Mouse (Mus musculus): ENCODE data around the gene Otop3. TPM values are rescaled to one million over a fixed set of nuclear protein-coding genes. Genes with fewer than 3 reads are reported as not detected.

Otop3 gene
- polyA plus RNA-seq, 1 experiment from 2014 or later = 0.21 TPM

DNA sequence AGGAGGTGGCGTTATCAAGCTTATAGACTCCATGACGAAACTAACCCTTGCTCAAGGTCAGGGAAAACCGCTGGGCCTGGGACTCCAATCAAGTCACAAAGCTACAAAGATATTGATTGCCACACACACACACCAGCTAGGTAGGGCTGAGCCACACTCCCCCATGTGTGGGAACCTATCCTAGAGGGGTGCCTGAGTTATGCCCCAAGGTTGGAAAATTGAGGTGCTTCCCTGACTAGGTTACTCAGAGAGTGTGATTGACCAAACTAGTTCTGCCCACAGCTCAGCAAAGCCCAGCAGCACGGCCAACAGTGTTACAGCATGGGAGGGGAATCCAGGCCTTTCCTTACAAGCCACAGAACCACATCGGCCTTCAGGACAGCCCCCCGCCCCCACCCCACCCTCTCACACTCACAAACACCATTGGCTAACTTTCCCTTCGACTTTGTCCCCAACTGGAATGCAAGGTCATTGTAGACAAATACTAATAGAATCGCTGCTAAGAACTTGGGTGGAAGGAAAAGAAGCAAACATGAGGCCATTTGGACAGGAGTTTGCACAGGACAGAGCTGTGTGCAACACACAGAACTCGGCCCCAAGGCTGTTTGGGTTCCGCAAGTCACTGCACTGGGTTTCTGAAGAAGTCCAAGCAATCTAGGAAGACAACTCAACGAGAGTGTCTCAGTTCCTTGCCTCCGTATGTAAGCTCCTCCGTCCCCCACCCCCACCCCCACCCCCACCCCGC is 41.7 kb upstream of the Otop3 start:
- DNase-seq (ENCODE audit: low spot score) (no peak), ATAC-seq (ENCODE audit: low read depth) (no peak)
- Histone ChIP-seq H3K4me2 (ENCODE audit: low read depth, low read length) (no peak overlapping the region), H3K9ac (ENCODE audit: low read depth, low read length) (no peak overlapping the region), H3K36me3 (ENCODE audit: control insufficient read depth, insufficient read depth, low read length) (no peaks in the 10 kb centered on the region), H3K4me3 (ENCODE audit: low read depth, low read length) (no peak overlapping the region), H3K4me1 (ENCODE audit: control insufficient read depth, insufficient read depth, low read length) (peaks cover 3% of the 10 kb centered on the region), H3K9me3 (ENCODE audit: control insufficient read depth, low read length) (no peaks in the 10 kb centered on the region), H3K27me3 (replicated peaks; ENCODE audit: control insufficient read depth, insufficient read depth, low read length) (peaks cover 18% of the 10 kb centered on the region), H3K27ac (replicated peaks; ENCODE audit: low read depth, low read length) (no peak overlapping the region)
- 54% methylated on average over 14 of the region's 14 CpGs for WGBS

DNA sequence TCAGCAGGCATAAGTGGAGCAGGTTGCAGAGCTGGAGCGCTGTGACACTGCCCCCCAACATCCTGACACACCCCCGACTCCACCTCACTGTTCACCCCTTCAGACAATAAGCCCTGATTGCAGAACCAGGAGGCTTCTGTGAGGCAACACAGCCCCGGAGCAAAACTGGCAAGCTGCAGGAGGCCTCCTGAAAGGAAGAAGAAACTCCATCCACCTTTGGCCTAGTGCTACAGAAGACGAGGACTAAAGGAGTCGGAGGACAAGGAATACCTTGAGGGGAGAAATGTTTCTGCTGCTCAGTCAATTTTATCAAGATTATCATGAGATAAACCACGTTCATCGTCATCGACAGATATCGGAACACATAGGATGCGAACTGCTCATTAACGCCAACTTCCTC is 38.6 kb upstream of the Otop3 start:
- H3K27ac ChIP-seq (replicated peaks; ENCODE audit: low read depth, low read length) = no peak overlapping the region
- no peak overlapping the region for H3K9ac ChIP-seq (ENCODE audit: low read depth, low read length)
- no peaks in the 10 kb centered on the region for H3K9me3 ChIP-seq (ENCODE audit: control insufficient read depth, low read length)
- H3K36me3 ChIP-seq (ENCODE audit: control insufficient read depth, insufficient read depth, low read length) = no peaks in the 10 kb centered on the region
- H3K27me3 ChIP-seq (replicated peaks; ENCODE audit: control insufficient read depth, insufficient read depth, low read length) = peaks cover 32% of the 10 kb centered on the region
- DNase-seq (ENCODE audit: low spot score) (no peak), ATAC-seq (ENCODE audit: low read depth) (no peak)
- H3K4me2 ChIP-seq (ENCODE audit: low read depth, low read length) = no peak overlapping the region
- peaks cover 3% of the 10 kb centered on the region for H3K4me1 ChIP-seq (ENCODE audit: control insufficient read depth, insufficient read depth, low read length)
- 85% methylated on average over 11 of the region's 11 CpGs for WGBS
- no peak overlapping the region for H3K4me3 ChIP-seq (ENCODE audit: low read depth, low read length)

DNA sequence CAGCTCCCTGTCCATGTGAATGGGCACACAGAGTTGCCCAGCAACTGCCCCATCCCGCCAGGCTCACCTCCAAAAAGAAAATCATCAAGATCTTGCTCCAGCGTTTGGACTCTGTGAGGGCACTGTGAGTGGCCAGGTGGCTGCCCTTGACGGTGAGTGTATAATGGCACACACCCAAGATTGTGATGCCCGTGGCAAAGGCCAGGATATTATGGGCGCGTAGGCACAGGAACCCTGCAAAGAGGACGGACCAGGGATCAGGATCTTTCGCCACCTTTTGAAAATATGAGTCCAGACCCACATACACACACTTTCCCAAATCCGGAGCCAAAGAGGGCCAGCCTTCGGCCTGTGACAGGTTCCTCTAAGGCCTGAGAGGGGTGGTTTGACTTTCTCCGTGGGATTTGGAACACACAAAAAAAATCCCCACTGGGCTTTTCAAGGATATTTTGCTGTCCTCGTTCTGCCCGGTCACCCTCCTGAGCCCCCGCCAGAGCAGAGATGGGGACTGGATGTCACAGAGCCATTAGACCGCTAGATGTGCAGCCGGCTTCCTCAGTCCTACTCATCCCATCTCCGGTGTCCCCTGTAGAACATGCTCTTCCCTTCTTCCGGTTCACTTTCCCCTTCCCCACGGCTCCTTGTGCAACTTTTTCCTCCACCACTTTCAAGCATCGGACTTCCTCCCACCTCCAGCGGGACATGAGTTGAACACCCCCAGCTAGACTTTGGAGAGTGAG is 37.9 kb upstream of the Otop3 start:
- WGBS = 52% methylated on average over 21 of the region's 21 CpGs
- Histone ChIP-seq H3K27ac (replicated peaks; ENCODE audit: low read depth, low read length) (no peak overlapping the region), H3K27me3 (replicated peaks; ENCODE audit: control insufficient read depth, insufficient read depth, low read length) (peaks cover 32% of the 10 kb centered on the region), H3K36me3 (ENCODE audit: control insufficient read depth, insufficient read depth, low read length) (no peaks in the 10 kb centered on the region), H3K4me1 (ENCODE audit: control insufficient read depth, insufficient read depth, low read length) (peaks cover under 1% of the 10 kb centered on the region), H3K9me3 (ENCODE audit: control insufficient read depth, low read length) (no peaks in the 10 kb centered on the region), H3K4me2 (ENCODE audit: low read depth, low read length) (peak overlapping the region; percentile 84), H3K4me3 (ENCODE audit: low read depth, low read length) (peak overlapping the region; percentile 45), H3K9ac (ENCODE audit: low read depth, low read length) (peak overlapping the region; percentile 54; the same call in 1 of the 2 replicates)
- DNase-seq (ENCODE audit: low spot score) = no peak
- ATAC-seq (ENCODE audit: low read depth) = no peak

DNA sequence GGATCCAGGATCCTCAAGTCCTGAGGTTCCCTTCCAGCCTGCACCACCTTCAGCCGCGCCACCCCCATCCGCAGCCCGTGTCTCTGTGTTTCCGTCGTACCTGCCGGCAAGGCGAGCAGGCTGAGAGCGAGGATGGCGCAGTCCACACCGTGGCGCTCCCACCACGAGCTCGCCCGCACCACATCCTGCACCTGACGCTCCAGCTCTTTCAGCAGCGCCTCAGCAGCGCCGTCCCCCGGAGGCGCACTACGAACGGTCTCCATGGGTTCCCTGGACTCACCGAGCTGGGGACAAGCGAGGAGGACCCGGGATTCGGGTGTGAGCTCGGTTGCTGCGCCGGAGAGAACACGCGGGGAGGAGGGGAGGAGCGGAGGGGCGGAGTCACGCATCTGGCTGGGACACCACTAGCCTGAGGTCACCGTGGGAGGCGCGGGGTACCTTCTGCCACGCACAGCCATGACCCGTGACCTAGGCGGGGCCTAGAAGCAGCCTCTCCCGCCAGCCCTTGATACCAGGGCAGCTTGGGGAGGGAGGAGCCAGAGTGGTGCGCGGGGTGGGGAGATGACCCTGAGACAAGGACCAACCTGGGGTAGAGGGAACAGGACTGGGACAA is 37.2 kb upstream of the Otop3 start, which contains the start of gene Fads6:
TSS of gene Fads6 (minus strand) at position 450 of the 613 bp plus-strand sequence.
- Histone ChIP-seq H3K27me3 (replicated peaks; ENCODE audit: control insufficient read depth, insufficient read depth, low read length) (peaks cover 32% of the 10 kb centered on the region), H3K36me3 (ENCODE audit: control insufficient read depth, insufficient read depth, low read length) (no peaks in the 10 kb centered on the region), H3K9ac (ENCODE audit: low read depth, low read length) (peak within 1 kb of the TSS; percentile 54), H3K4me1 (ENCODE audit: control insufficient read depth, insufficient read depth, low read length) (no peaks in the 10 kb centered on the region), H3K4me3 (ENCODE audit: low read depth, low read length) (peak within 1 kb of the TSS; percentile 45), H3K4me2 (ENCODE audit: low read depth, low read length) (peak within 1 kb of the TSS; percentile 84), H3K27ac (replicated peaks; ENCODE audit: low read depth, low read length) (no peak within 1 kb of the TSS), H3K9me3 (ENCODE audit: control insufficient read depth, low read length) (no peaks in the 10 kb centered on the region)
- peak; percentile 81 for ATAC-seq (ENCODE audit: low read depth)
- DNase-seq (ENCODE audit: low spot score) = peak; percentile 57
- under 1% methylated on average over 36 of the region's 44 CpGs for WGBS

DNA sequence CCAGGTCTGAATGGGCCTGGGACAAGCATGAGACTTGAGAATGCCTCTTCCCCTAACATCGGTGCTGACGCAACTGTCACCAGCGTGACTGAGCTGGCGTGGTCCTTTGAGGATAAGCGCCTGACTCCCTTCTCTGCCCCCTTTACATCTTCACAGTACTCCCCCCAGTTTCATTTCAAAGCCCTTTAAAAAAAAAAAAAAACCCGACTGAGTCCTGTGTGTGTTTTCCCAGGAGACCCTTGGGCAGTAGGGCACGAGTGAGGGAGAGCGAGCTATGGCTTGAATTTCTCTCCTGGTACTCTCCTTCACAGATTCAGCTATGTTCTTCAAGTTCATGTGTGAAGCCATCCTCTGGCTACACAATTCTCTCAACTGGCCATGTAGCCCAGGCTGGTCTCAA is 36.4 kb upstream of the Otop3 start:
- Histone ChIP-seq H3K9me3 (ENCODE audit: control insufficient read depth, low read length) (no peaks in the 10 kb centered on the region), H3K36me3 (ENCODE audit: control insufficient read depth, insufficient read depth, low read length) (no peaks in the 10 kb centered on the region), H3K27ac (replicated peaks; ENCODE audit: low read depth, low read length) (no peak overlapping the region), H3K4me1 (ENCODE audit: control insufficient read depth, insufficient read depth, low read length) (no peaks in the 10 kb centered on the region), H3K27me3 (replicated peaks; ENCODE audit: control insufficient read depth, insufficient read depth, low read length) (peaks cover 32% of the 10 kb centered on the region), H3K4me3 (ENCODE audit: low read depth, low read length) (no peak overlapping the region), H3K4me2 (ENCODE audit: low read depth, low read length) (no peak overlapping the region), H3K9ac (ENCODE audit: low read depth, low read length) (no peak overlapping the region)
- WGBS = 61% methylated on average over 8 of the region's 8 CpGs
- no peak for DNase-seq (ENCODE audit: low spot score)
- ATAC-seq (ENCODE audit: low read depth) = no peak

DNA sequence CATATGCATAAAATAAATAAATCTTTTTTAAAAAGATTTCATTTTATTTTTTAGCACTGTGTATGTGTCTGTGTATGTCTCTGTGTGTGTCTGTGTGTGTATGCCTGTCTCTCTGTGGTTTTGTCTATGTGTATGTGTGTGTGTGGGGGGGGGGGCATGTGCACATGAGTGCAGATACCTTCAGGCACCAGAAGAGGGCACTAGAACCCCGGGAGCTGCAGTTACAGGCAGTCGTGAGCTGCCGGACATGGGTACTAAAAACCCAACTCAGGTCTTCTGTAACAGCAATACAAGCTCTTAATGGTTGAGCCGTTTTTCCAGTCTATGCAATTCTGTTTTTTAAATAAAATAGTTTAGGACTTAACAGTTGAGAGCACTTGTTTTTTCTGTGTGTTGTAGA is 33.8 kb upstream of the Otop3 start:
- DNase-seq (ENCODE audit: low spot score) (no peak), ATAC-seq (ENCODE audit: low read depth) (no peak)
- H3K9ac ChIP-seq (ENCODE audit: low read depth, low read length) = no peak overlapping the region
- 83% methylated on average over 4 of the region's 4 CpGs for WGBS
- no peak overlapping the region for H3K4me3 ChIP-seq (ENCODE audit: low read depth, low read length)
- no peaks in the 10 kb centered on the region for H3K36me3 ChIP-seq (ENCODE audit: control insufficient read depth, insufficient read depth, low read length)
- no peak overlapping the region for H3K4me2 ChIP-seq (ENCODE audit: low read depth, low read length)
- H3K27ac ChIP-seq (replicated peaks; ENCODE audit: low read depth, low read length) = no peak overlapping the region
- H3K9me3 ChIP-seq (ENCODE audit: control insufficient read depth, low read length) = no peaks in the 10 kb centered on the region
- H3K27me3 ChIP-seq (replicated peaks; ENCODE audit: control insufficient read depth, insufficient read depth, low read length) = peaks cover 32% of the 10 kb centered on the region
- H3K4me1 ChIP-seq (ENCODE audit: control insufficient read depth, insufficient read depth, low read length) = no peaks in the 10 kb centered on the region

DNA sequence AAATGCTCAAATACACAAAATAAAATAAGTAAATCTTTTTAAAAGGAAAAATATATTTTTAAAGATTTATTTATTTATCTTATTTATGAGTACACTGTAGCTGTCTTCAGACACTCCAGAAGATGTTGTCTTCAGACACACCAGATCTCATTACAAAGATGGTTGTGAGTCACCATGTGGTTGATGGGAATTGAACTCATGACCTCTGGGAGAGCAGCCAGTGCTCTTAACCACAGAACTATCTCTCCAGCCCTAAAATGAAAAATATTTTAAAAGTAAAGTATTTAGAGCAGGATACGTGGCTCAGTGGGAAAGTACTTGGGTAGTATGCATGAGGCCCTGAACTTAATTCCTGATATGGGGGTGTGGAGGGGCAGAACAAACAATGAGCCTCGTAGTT is 33.2 kb upstream of the Otop3 start:
- Histone ChIP-seq H3K27ac (replicated peaks; ENCODE audit: low read depth, low read length) (no peak overlapping the region), H3K4me3 (ENCODE audit: low read depth, low read length) (no peak overlapping the region), H3K9ac (ENCODE audit: low read depth, low read length) (no peak overlapping the region), H3K27me3 (replicated peaks; ENCODE audit: control insufficient read depth, insufficient read depth, low read length) (peaks cover 27% of the 10 kb centered on the region), H3K9me3 (ENCODE audit: control insufficient read depth, low read length) (no peaks in the 10 kb centered on the region), H3K36me3 (ENCODE audit: control insufficient read depth, insufficient read depth, low read length) (no peaks in the 10 kb centered on the region), H3K4me1 (ENCODE audit: control insufficient read depth, insufficient read depth, low read length) (no peaks in the 10 kb centered on the region), H3K4me2 (ENCODE audit: low read depth, low read length) (no peak overlapping the region)
- WGBS = 89% methylated on average over 2 of the region's 2 CpGs
- DNase-seq (ENCODE audit: low spot score) = no peak
- ATAC-seq (ENCODE audit: low read depth) = no peak

DNA sequence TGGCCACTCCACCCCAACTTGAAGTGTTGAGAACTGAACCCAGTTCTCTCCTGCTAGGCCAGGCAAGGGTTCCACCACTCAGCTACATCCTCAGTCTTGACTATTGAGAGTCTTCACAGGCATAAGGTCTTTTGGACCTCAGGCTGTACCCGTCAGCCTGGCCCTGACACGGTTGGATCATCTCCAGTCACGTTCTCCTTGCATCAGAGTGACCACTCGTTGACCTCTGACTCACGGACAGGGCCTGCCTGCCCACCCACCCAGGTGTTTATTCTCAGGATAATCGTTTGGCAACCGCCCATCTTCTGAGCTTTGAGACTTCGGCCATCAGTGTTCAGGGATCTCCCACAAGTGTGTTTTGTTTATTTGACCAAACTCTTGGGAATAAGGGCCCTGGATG is 31.4 kb upstream of the Otop3 start:
- Histone ChIP-seq H3K4me2 (ENCODE audit: low read depth, low read length) (no peak overlapping the region), H3K36me3 (ENCODE audit: control insufficient read depth, insufficient read depth, low read length) (no peaks in the 10 kb centered on the region), H3K27me3 (replicated peaks; ENCODE audit: control insufficient read depth, insufficient read depth, low read length) (peaks cover 10% of the 10 kb centered on the region), H3K4me1 (ENCODE audit: control insufficient read depth, insufficient read depth, low read length) (0 out of 2 replicates have a peak, but pooled peaks cover 5% of the 10 kb centered on the region), H3K27ac (replicated peaks; ENCODE audit: low read depth, low read length) (no peak overlapping the region), H3K4me3 (ENCODE audit: low read depth, low read length) (no peak overlapping the region), H3K9me3 (ENCODE audit: control insufficient read depth, low read length) (no peaks in the 10 kb centered on the region), H3K9ac (ENCODE audit: low read depth, low read length) (no peak overlapping the region)
- DNase-seq (ENCODE audit: low spot score) = no peak
- no peak for ATAC-seq (ENCODE audit: low read depth)
- whole genome bisulfite sequencing = 70% methylated on average over 8 of the region's 8 CpGs
